Mouse (Mus musculus): ENCODE measurements at regions not wholly inside any gene's neighbourhood (a gene's known extent, or its start where the extent isn't known, plus 50 kb on each side); places are given as distances from the start of the nearest gene placed in this dataset.

GRCm38 (mm10) chr13:47413261-47413660, 290.8 kb downstream of the Rnf144b start:
- DNase-seq = no peak

GRCm38 (mm10) chr13:47413940-47414339, 291.5 kb downstream of the Rnf144b start:
- DNase-seq = no peak

- no peak for DNase-seq
Measured at GRCm38 (mm10) chr13:47429856-47430365, 307.5 kb downstream of the Rnf144b start.

GRCm38 (mm10) chr13:47430409-47430808, 308.0 kb downstream of the Rnf144b start:
- no peak for DNase-seq

- no peak for DNase-seq
Measured at GRCm38 (mm10) chr13:47435631-47436030, 313.2 kb downstream of the Rnf144b start.

- DNase-seq = no peak
Measured at GRCm38 (mm10) chr13:47444876-47445275, 322.4 kb downstream of the Rnf144b start.

- no peak for DNase-seq
Measured at GRCm38 (mm10) chr13:47452186-47452760, 329.8 kb downstream of the Rnf144b start.

GRCm38 (mm10) chr13:47462148-47462547, 339.7 kb downstream of the Rnf144b start:
- DNase-seq = no peak

- DNase-seq = no peak
Measured at GRCm38 (mm10) chr13:47471543-47472213, 349.2 kb downstream of the Rnf144b start.

GRCm38 (mm10) chr13:47480159-47480558, 357.7 kb downstream of the Rnf144b start:
- DNase-seq = no peak

GRCm38 (mm10) chr13:47484819-47485218, 362.4 kb downstream of the Rnf144b start:
- DNase-seq = no peak

- DNase-seq = no peak
Measured at GRCm38 (mm10) chr13:47486111-47486510, 363.7 kb downstream of the Rnf144b start.

- no peak for DNase-seq
Measured at GRCm38 (mm10) chr13:47486658-47487057, 364.2 kb downstream of the Rnf144b start.

GRCm38 (mm10) chr13:47505380-47505955, 383.0 kb downstream of the Rnf144b start:
- DNase-seq = no peak

- no peak for DNase-seq
Measured at GRCm38 (mm10) chr13:47532935-47533334, 410.5 kb downstream of the Rnf144b start.

- no peak for DNase-seq
Measured at GRCm38 (mm10) chr13:47537156-47537555, 414.7 kb downstream of the Rnf144b start.

GRCm38 (mm10) chr13:47549626-47550025, 427.2 kb downstream of the Rnf144b start:
- no peak for DNase-seq

GRCm38 (mm10) chr13:47552251-47552650, 429.8 kb downstream of the Rnf144b start:
- DNase-seq = no peak

GRCm38 (mm10) chr13:47554198-47554597, 431.7 kb downstream of the Rnf144b start:
- DNase-seq = no peak

- no peak for DNase-seq
Measured at GRCm38 (mm10) chr13:47557196-47557974, 434.9 kb downstream of the Rnf144b start.

- no peak for DNase-seq
Measured at GRCm38 (mm10) chr13:47562836-47563235, 440.4 kb downstream of the Rnf144b start.

GRCm38 (mm10) chr13:47576516-47576915, 454.1 kb downstream of the Rnf144b start:
- DNase-seq = no peak

GRCm38 (mm10) chr13:47580144-47580543, 457.7 kb downstream of the Rnf144b start:
- DNase-seq = no peak
